Mouse (Mus musculus): ENCODE results near the gene 4930539E08Rik.

The 4930539E08Rik gene

GRCm38 (mm10) chr17:28854377-28854776 is 60.7 kb downstream of the 4930539E08Rik start:
- no peak for DNase-seq

- DNase-seq: no peak
These were observed 64.6 kb downstream of the 4930539E08Rik start for GRCm38 (mm10) chr17:28850511-28850910.

DNA sequence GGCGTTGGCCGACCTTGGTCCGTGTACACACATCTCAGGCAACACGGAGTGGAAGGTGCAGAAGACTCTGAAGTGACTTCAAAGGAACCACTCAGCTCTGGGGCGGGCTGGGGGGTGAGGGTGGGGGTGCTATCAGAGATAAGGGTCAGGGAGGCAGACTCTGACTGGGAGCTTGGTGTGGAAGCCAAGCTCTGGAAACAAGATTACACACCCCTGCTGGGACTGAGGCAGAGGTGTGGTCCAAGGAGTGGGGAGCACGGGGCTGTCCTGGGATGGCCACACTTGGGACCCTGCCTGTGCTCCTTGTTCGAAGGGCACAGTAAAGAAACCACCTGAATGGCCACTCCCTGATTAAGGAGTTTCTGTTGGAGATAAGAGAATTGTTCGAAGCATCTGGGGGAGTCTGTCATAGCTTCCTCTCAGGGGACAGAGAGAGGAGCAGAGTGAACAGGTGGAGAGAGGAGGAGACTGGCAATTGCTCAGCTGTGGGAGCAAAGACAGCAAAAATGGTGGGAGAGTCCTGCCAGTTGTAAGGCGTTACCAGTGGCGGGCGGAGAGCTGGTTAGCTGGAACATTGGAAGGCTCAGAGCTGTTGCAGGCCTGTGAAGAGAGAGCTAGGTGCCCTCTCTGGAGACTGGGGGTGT is 68.0 kb downstream of the 4930539E08Rik start:
- DNase-seq: no peak

All from lung, postnatal 4 days (tissue).